Mouse (Mus musculus): ENCODE measurements around the gene Gemin5. TPM values are rescaled to one million over a fixed set of nuclear protein-coding genes. Genes with fewer than 3 reads are reported as not detected.
A peak's percentile ranks its signal among the peaks of the same experiment; 100 is the strongest.
"Not testable (repeated sequence)": the region's sequence is repeated elsewhere in the genome, so short reads cannot be mapped to it uniquely, and the experiment has no call there.

Gene Gemin5
- 22.5 and 24.2 TPM in 2 replicates for polyA plus RNA-seq (2016; fragmentation: Nextera tagmentation; extraction: Ambion mirVana)

GRCm38 (mm10) chr11:58168167-58168915 is at the start of gene Gemin5:
Gene Gemin5 (minus strand): TSS chr11:58168539.
- Histone ChIP-seq H3K4me2 (replicated peaks) (peak within 1 kb of the TSS; percentile 86), H3K4me3 (peak within 1 kb of the TSS; percentile 88), H3K27ac (peak within 1 kb of the TSS; percentile 67; the same call in 1 of the 2 replicates), H3K4me1 (peaks cover 19% of the 10 kb centered on the region), H3K36me3 (peaks cover 31% of the 10 kb centered on the region), H3K9ac (peak within 1 kb of the TSS; percentile 89), H3K9me3 (replicated peaks) (no peaks in the 10 kb centered on the region), H3K27me3 (no peaks in the 10 kb centered on the region)
- ATAC-seq (ENCODE audit: low FRiP score), result peak; percentile 71
- under 1% methylated on average over 70 of the region's 71 CpGs for WGBS

GRCm38 (mm10) chr11:58216823-58217222 is 48.5 kb upstream of the Gemin5 start:
- 0 out of 2 replicates have a peak, but pooled peaks cover 2% of the 10 kb centered on the region for H3K4me1 ChIP-seq
- no peak for ATAC-seq (ENCODE audit: low FRiP score)
- H3K27ac ChIP-seq, result no peak overlapping the region
- no peaks in the 10 kb centered on the region for H3K27me3 ChIP-seq
- 87% methylated on average over 6 of the region's 6 CpGs for WGBS
- no peak overlapping the region for H3K4me2 ChIP-seq (replicated peaks)
- no peak overlapping the region for H3K9ac ChIP-seq
- no peaks in the 10 kb centered on the region for H3K9me3 ChIP-seq (replicated peaks)
- no peak overlapping the region for H3K4me3 ChIP-seq
- no peaks in the 10 kb centered on the region for H3K36me3 ChIP-seq

- H3K4me3 ChIP-seq, result no peak overlapping the region
- H3K27me3 ChIP-seq, result no peaks in the 10 kb centered on the region
- no peak overlapping the region for H3K27ac ChIP-seq
- H3K4me1 ChIP-seq, result peaks cover 7% of the 10 kb centered on the region; the same call in 1 of the 2 replicates
- WGBS, result 87% methylated on average over 5 of the region's 5 CpGs
- no peak for ATAC-seq (ENCODE audit: low FRiP score)
- H3K9ac ChIP-seq, result no peak overlapping the region
- H3K4me2 ChIP-seq (replicated peaks), result no peak overlapping the region
- H3K36me3 ChIP-seq, result no peaks in the 10 kb centered on the region
- H3K9me3 ChIP-seq (replicated peaks), result no peaks in the 10 kb centered on the region
Measured at GRCm38 (mm10) chr11:58215814-58216213, 47.5 kb upstream of the Gemin5 start.

- not testable (repeated sequence) for H3K27ac ChIP-seq; H3K4me3 ChIP-seq; H3K4me2 ChIP-seq (replicated peaks); H3K4me1 ChIP-seq; H3K9me3 ChIP-seq (replicated peaks); H3K36me3 ChIP-seq; H3K27me3 ChIP-seq; H3K9ac ChIP-seq; ATAC-seq (ENCODE audit: low FRiP score)
- WGBS, result 47% methylated on average over 2 of the region's 3 CpGs
Measured at GRCm38 (mm10) chr11:58215049-58215430, 46.7 kb upstream of the Gemin5 start.

GRCm38 (mm10) chr11:58214391-58215048 is 46.2 kb upstream of the Gemin5 start:
- Histone ChIP-seq H3K27ac (no peak overlapping the region), H3K27me3 (no peaks in the 10 kb centered on the region), H3K4me3 (peak overlapping the region; percentile 27), H3K36me3 (no peaks in the 10 kb centered on the region), H3K4me2 (replicated peaks) (peak overlapping the region; percentile 46), H3K4me1 (peaks cover 7% of the 10 kb centered on the region; the same call in 1 of the 2 replicates), H3K9ac (no peak overlapping the region), H3K9me3 (replicated peaks) (no peaks in the 10 kb centered on the region)
- WGBS, result 47% methylated on average over 15 of the region's 17 CpGs
- no peak for ATAC-seq (ENCODE audit: low FRiP score)

- Histone ChIP-seq H3K4me2 (replicated peaks) (no peak overlapping the region), H3K9ac (no peak overlapping the region), H3K9me3 (replicated peaks) (no peaks in the 10 kb centered on the region), H3K4me1 (peaks cover 7% of the 10 kb centered on the region; the same call in 1 of the 2 replicates), H3K27me3 (no peaks in the 10 kb centered on the region), H3K36me3 (no peaks in the 10 kb centered on the region), H3K27ac (no peak overlapping the region), H3K4me3 (no peak overlapping the region)
- no peak for ATAC-seq (ENCODE audit: low FRiP score)
- WGBS, result 83% methylated on average over 7 of the region's 7 CpGs
Measured at GRCm38 (mm10) chr11:58213673-58214342, 45.5 kb upstream of the Gemin5 start.

GRCm38 (mm10) chr11:58211682-58212067 is 43.3 kb upstream of the Gemin5 start:
- Histone ChIP-seq H3K27me3 (no peaks in the 10 kb centered on the region), H3K4me1 (peaks cover 7% of the 10 kb centered on the region; the same call in 1 of the 2 replicates), H3K9me3 (replicated peaks) (no peaks in the 10 kb centered on the region), H3K4me3 (no peak overlapping the region), H3K4me2 (replicated peaks) (no peak overlapping the region), H3K9ac (no peak overlapping the region), H3K27ac (no peak overlapping the region), H3K36me3 (no peaks in the 10 kb centered on the region)
- 14% methylated on average over 2 of the region's 2 CpGs for WGBS
- ATAC-seq (ENCODE audit: low FRiP score), result no peak

- WGBS, result 26% methylated on average over 9 of the region's 9 CpGs
- no peaks in the 10 kb centered on the region for H3K36me3 ChIP-seq
- no peak overlapping the region for H3K27ac ChIP-seq
- H3K9me3 ChIP-seq (replicated peaks), result no peaks in the 10 kb centered on the region
- H3K27me3 ChIP-seq, result no peaks in the 10 kb centered on the region
- no peak overlapping the region for H3K4me2 ChIP-seq (replicated peaks)
- H3K4me1 ChIP-seq, result peaks cover 7% of the 10 kb centered on the region; the same call in 1 of the 2 replicates
- H3K4me3 ChIP-seq, result no peak overlapping the region
- no peak for ATAC-seq (ENCODE audit: low FRiP score)
- no peak overlapping the region for H3K9ac ChIP-seq
Measured at GRCm38 (mm10) chr11:58211062-58211681, 42.8 kb upstream of the Gemin5 start.

GRCm38 (mm10) chr11:58210321-58210886 is 42.1 kb upstream of the Gemin5 start:
- Histone ChIP-seq H3K4me1 (peaks cover 7% of the 10 kb centered on the region; the same call in 1 of the 2 replicates), H3K27me3 (no peaks in the 10 kb centered on the region), H3K9me3 (replicated peaks) (no peaks in the 10 kb centered on the region), H3K27ac (no peak overlapping the region), H3K4me3 (no peak overlapping the region), H3K4me2 (replicated peaks) (no peak overlapping the region), H3K36me3 (no peaks in the 10 kb centered on the region), H3K9ac (no peak overlapping the region)
- 94% methylated on average over 1 of the region's 1 CpGs for WGBS
- ATAC-seq (ENCODE audit: low FRiP score), result no peak

- 0 out of 2 replicates have a peak, but pooled peaks cover 4% of the 10 kb centered on the region for H3K4me1 ChIP-seq
- H3K9me3 ChIP-seq (replicated peaks), result no peaks in the 10 kb centered on the region
- no peaks in the 10 kb centered on the region for H3K27me3 ChIP-seq
- H3K9ac ChIP-seq, result no peak overlapping the region
- no peak overlapping the region for H3K27ac ChIP-seq
- WGBS, result 86% methylated on average over 12 of the region's 12 CpGs
- no peak for ATAC-seq (ENCODE audit: low FRiP score)
- no peaks in the 10 kb centered on the region for H3K36me3 ChIP-seq
- no peak overlapping the region for H3K4me3 ChIP-seq
- no peak overlapping the region for H3K4me2 ChIP-seq (replicated peaks)
Measured at GRCm38 (mm10) chr11:58201052-58201451, 32.7 kb upstream of the Gemin5 start.

- H3K4me2 ChIP-seq (replicated peaks), result no peak overlapping the region
- no peaks in the 10 kb centered on the region for H3K9me3 ChIP-seq (replicated peaks)
- 0 out of 2 replicates have a peak, but pooled peaks cover 4% of the 10 kb centered on the region for H3K4me1 ChIP-seq
- H3K36me3 ChIP-seq, result no peaks in the 10 kb centered on the region
- ATAC-seq (ENCODE audit: low FRiP score), result no peak
- H3K9ac ChIP-seq, result no peak overlapping the region
- no peaks in the 10 kb centered on the region for H3K27me3 ChIP-seq
- 89% methylated on average over 4 of the region's 4 CpGs for WGBS
- H3K27ac ChIP-seq, result no peak overlapping the region
- no peak overlapping the region for H3K4me3 ChIP-seq
Measured at GRCm38 (mm10) chr11:58200226-58200625, 31.9 kb upstream of the Gemin5 start.
